Mouse (Mus musculus) CH12.LX (cell line): ENCODE results near the gene Smurf2. TPM values are rescaled to one million over a fixed set of nuclear protein-coding genes. Genes with fewer than 3 reads are reported as not detected.
A peak's percentile ranks its signal among the peaks of the same experiment; 100 is the strongest.

Source experiments
- DNase-seq: peaks from one replicate; pipeline ENCODE4 v3.0.0-alpha.2; 2013; ENCODE audit errors: extremely low read depth
- H3K27ac ChIP-seq: 2 replicates; pipeline ENCODE4 v1.5.1; 2012; ENCODE audit warnings: low read depth, mild to moderate bottlenecking, control low read depth, moderate library complexity; ENCODE audit not compliant: insufficient read depth
- H3K27me3 ChIP-seq: replicated peaks from 2 replicates; pipeline ENCODE3; 2012; ENCODE audit warnings: inconsistent platforms
- H3K36me3 ChIP-seq, 2 experiments: replicated peaks in 1 of 2; 2 replicates each; pipeline versions ENCODE3 to v1.6.1; 2012; ENCODE audit warnings: inconsistent platforms in 1 of 2, low read length in 1 of 2, mild to moderate bottlenecking in 1 of 2, mixed read lengths in 1 of 2, moderate library complexity in 1 of 2; ENCODE audit not compliant: control insufficient read depth in 1 of 2, insufficient read depth in 1 of 2
- H3K4me1 ChIP-seq, 2 experiments: 2 replicates each; pipeline ENCODE4 v1.6.1; 2012; ENCODE audit warnings: inconsistent platforms in 1 of 2, moderate library complexity in 1 of 2; ENCODE audit not compliant: insufficient read depth in 2 of 2, control insufficient read depth in 1 of 2
- H3K4me2 ChIP-seq: 2 replicates; pipeline ENCODE4 v1.6.1; 2012; ENCODE audit warnings: low read depth, mild to moderate bottlenecking, control low read depth; ENCODE audit not compliant: poor library complexity, insufficient read depth, severe bottlenecking
- H3K4me3 ChIP-seq, 3 experiments: fragments of 150-350 bp in 1 of 3; sonication (generic) in 1 of 3; replicated peaks in 1 of 3; 2 replicates each; pipeline versions ENCODE3 to v1.5.1; 2011 to 2012; ENCODE audit warnings: low read depth in 2 of 3, low read length in 2 of 3, mild to moderate bottlenecking in 2 of 3, moderate library complexity in 2 of 3, control low read depth in 1 of 3, improper control_type of control experiment in 1 of 3, inconsistent platforms in 1 of 3, mixed read lengths in 1 of 3; ENCODE audit not compliant: poor library complexity in 1 of 3
- H3K79me2 ChIP-seq: replicated peaks from 2 replicates; pipeline ENCODE4 v1.6.1; 2012; ENCODE audit warnings: mild to moderate bottlenecking, moderate library complexity; ENCODE audit not compliant: control insufficient read depth, poor library complexity, insufficient read depth, severe bottlenecking; ENCODE audit errors: extremely low read depth
- H3K9ac ChIP-seq: 2 replicates; pipeline ENCODE4 v1.6.1; 2012; ENCODE audit warnings: low read depth, mild to moderate bottlenecking, control low read depth, moderate library complexity; ENCODE audit not compliant: insufficient read depth
- H3K9me3 ChIP-seq: replicated peaks from 2 replicates; pipeline ENCODE3; 2012; ENCODE audit warnings: low read length, inconsistent platforms, mixed read lengths
- BHLHE40 ChIP-seq: IDR thresholded peaks from 2 replicates; pipeline ENCODE4 v1.6.1; 2011; ENCODE audit warnings: mild to moderate bottlenecking, low read depth, low read length, improper control_type of control experiment
- CHD1 ChIP-seq: IDR thresholded peaks from 2 replicates; pipeline ENCODE4 v1.6.1; 2012; ENCODE audit warnings: low read depth, low read length, improper control_type of control experiment, inconsistent platforms
- CHD2 ChIP-seq: IDR thresholded peaks from 2 replicates; pipeline ENCODE4 v1.6.1; 2011; ENCODE audit warnings: low read length, improper control_type of control experiment
- ELF1 ChIP-seq: IDR thresholded peaks from 2 replicates; pipeline ENCODE4 v1.6.1; 2014; ENCODE audit warnings: low read depth, mild to moderate bottlenecking, inconsistent platforms, low read length, improper control_type of control experiment
- GABPA ChIP-seq: IDR thresholded peaks from 2 replicates; pipeline ENCODE4 v1.6.1; 2012; ENCODE audit warnings: low read depth, low read length, improper control_type of control experiment, inconsistent platforms; ENCODE audit not compliant: insufficient replicate concordance
- IRF4 ChIP-seq: IDR thresholded peaks from 2 replicates; pipeline ENCODE4 v1.6.1; 2014; ENCODE audit warnings: low read depth, mild to moderate bottlenecking, inconsistent platforms, low read length, improper control_type of control experiment
- JUND ChIP-seq: conservative IDR thresholded peaks from 2 replicates; pipeline ENCODE4 v1.6.1; 2011; ENCODE audit warnings: low read depth, low read length, improper control_type of control experiment
- KAT2A ChIP-seq: IDR thresholded peaks from 2 replicates; pipeline ENCODE4 v1.6.1; 2012; ENCODE audit warnings: low read length, improper control_type of control experiment, inconsistent platforms; ENCODE audit not compliant: insufficient replicate concordance
- MAX ChIP-seq: IDR thresholded peaks from 2 replicates; pipeline ENCODE4 v1.6.1; 2011; ENCODE audit warnings: low read length, improper control_type of control experiment
- MAZ ChIP-seq: IDR thresholded peaks from 2 replicates; pipeline ENCODE4 v1.6.1; 2012; ENCODE audit warnings: low read depth, mild to moderate bottlenecking, inconsistent platforms, low read length, improper control_type of control experiment, moderate library complexity
- MEF2A ChIP-seq: IDR thresholded peaks from 2 replicates; pipeline ENCODE4 v1.6.1; 2014; ENCODE audit warnings: low read depth, mild to moderate bottlenecking, inconsistent platforms, low read length, improper control_type of control experiment, borderline replicate concordance
- MXI1 ChIP-seq: IDR thresholded peaks from 2 replicates; pipeline ENCODE4 v1.6.1; 2011; ENCODE audit warnings: mild to moderate bottlenecking, low read depth, low read length, improper control_type of control experiment
- POLR2A ChIP-seq: IDR thresholded peaks from 2 replicates; pipeline ENCODE4 v1.6.1; 2011; ENCODE audit warnings: low read depth, mild to moderate bottlenecking, improper control_type of control experiment, low read length
- RAD21 ChIP-seq: IDR thresholded peaks from 2 replicates; pipeline ENCODE4 v1.6.1; 2011; ENCODE audit warnings: low read depth, mild to moderate bottlenecking, low read length, improper control_type of control experiment, moderate library complexity
- RCOR1 ChIP-seq: conservative IDR thresholded peaks from 2 replicates; pipeline ENCODE4 v1.6.1; 2012; ENCODE audit warnings: low read depth, mild to moderate bottlenecking, inconsistent platforms, low read length, improper control_type of control experiment
- SMC3 ChIP-seq: IDR thresholded peaks from 2 replicates; pipeline ENCODE4 v1.6.1; 2011; ENCODE audit warnings: low read depth, low read length, improper control_type of control experiment
- TCF12 ChIP-seq: IDR thresholded peaks from 2 replicates; pipeline ENCODE4 v1.6.1; 2014; ENCODE audit warnings: low read depth, mild to moderate bottlenecking, inconsistent platforms, low read length, improper control_type of control experiment
- UBTF ChIP-seq: IDR thresholded peaks from 2 replicates; pipeline ENCODE4 v1.6.1; 2012; ENCODE audit warnings: low read depth, mild to moderate bottlenecking, inconsistent platforms, low read length, improper control_type of control experiment, moderate library complexity
- ZKSCAN1 ChIP-seq: IDR thresholded peaks from 2 replicates; pipeline ENCODE4 v1.6.1; 2012; ENCODE audit warnings: low read depth, inconsistent platforms, low read length, improper control_type of control experiment, borderline replicate concordance
- ZMIZ1 ChIP-seq: IDR thresholded peaks from 2 replicates; pipeline ENCODE4 v1.6.1; 2012; ENCODE audit warnings: low read depth, mild to moderate bottlenecking, inconsistent platforms, low read length, improper control_type of control experiment
- dilution Hi-C: fragments of 300-500 bp; cut with MboI; formaldehyde crosslinking; loops from 2 replicates; pipeline ENCODE4 v1.14.3; 2020; ENCODE audit warnings: low sequenced_read_pairs; ENCODE audit not compliant: extremely low pct_unique_long_range_greater_than_20kb, extremely low pct_ligation_motif_present
- in situ Hi-C: fragments of 300-500 bp; cut with MboI; formaldehyde crosslinking; loops from 3 replicates; pipeline ENCODE4 v1.14.3; 2019; ENCODE audit warnings: low sequenced_read_pairs, low pct_ligation_motif_present, low pct_unique_long_range_greater_than_20kb, mixed read lengths
- polyA plus RNA-seq: library from polyadenylated mRNA; unstranded; fragments of >175 nt; gene quantifications from 2 replicates; pipeline ENCODE4 v1.2.1, GENCODE M21; 2012; ENCODE audit warnings: low read depth; ENCODE audit not compliant: insufficient read length
- total RNA-seq, 2 experiments: library from RNA; depleted of rRNA; stranded (reverse); fragments of 300-350 nt in 1 of 2; fragments of >200 nt in 1 of 2; gene quantifications; 2 replicates each; pipeline ENCODE4 v1.2.3; 2012 to 2014

Smurf2 gene
- total and polyA plus RNA-seq, 3 experiments = 10.8 to 13.2 (median 11.3) TPM

- TF ChIP-seq CHD1 = no peak
- TF ChIP-seq ZKSCAN1 = no peak
- no peak for TF ChIP-seq GABPA
- 0 out of 2 replicates have a peak, but pooled peaks have one; percentile 27 for TF ChIP-seq MXI1
- TF ChIP-seq MAZ = 0 out of 2 replicates have a peak, but pooled peaks have one; percentile 13
- no peak for TF ChIP-seq POLR2A
- peak; percentile 43; the same call in 1 of the 2 replicates for TF ChIP-seq IRF4
- peak; percentile 59 for TF ChIP-seq ELF1
- 0 out of 2 replicates have a peak, but pooled peaks have one; percentile 37 for TF ChIP-seq KAT2A
- no peak for TF ChIP-seq ZMIZ1
- TF ChIP-seq MAX = peak; percentile 61; the same call in 1 of the 2 replicates
- TF ChIP-seq RAD21 = no peak
- TF ChIP-seq JUND = no peak
- TF ChIP-seq MEF2A = 0 out of 2 replicates have a peak, but pooled peaks have one; percentile 26
- TF ChIP-seq TCF12 = peak; percentile 69; the same call in 1 of the 2 replicates
- TF ChIP-seq CHD2 = peak; percentile 50
Measured at GRCm38 (mm10) chr11:106961471-106962081, 41.1 kb upstream of the Smurf2 start (continued).

- H3K79me2 ChIP-seq = no peaks in the 10 kb centered on the region
- no peak for DNase-seq
- H3K4me2 ChIP-seq = no peak overlapping the region
- no peaks in the 10 kb centered on the region for H3K27me3 ChIP-seq
- H3K9ac ChIP-seq = no peak overlapping the region
- H3K27ac ChIP-seq = no peak overlapping the region
- in situ Hi-C loops = loop anchor here (25.0 kb wide), 1 partner anchor 322 kb away; no protein-coding TSS in a partner anchor
- dilution Hi-C loops = no loop called here
- no peaks in the 10 kb centered on the region for H3K36me3 ChIP-seq
- H3K4me3 ChIP-seq = no peak overlapping the region
- TF ChIP-seq MAZ (no peak), MAX (no peak), RCOR1 (no peak), ZMIZ1 (no peak), CHD2 (no peak), UBTF (no peak), BHLHE40 (no peak), MEF2A (no peak), POLR2A (no peak), SMC3 (no peak)
- peaks cover 7 to 23% of the 10 kb centered on the region in 2 experiments for H3K4me1 ChIP-seq
- no peaks in the 10 kb centered on the region for H3K9me3 ChIP-seq
Measured at GRCm38 (mm10) chr11:106959121-106959520, 38.6 kb upstream of the Smurf2 start.
